Mouse (Mus musculus) embryo, embryonic 11.5 days (tissue): ENCODE results near the gene Ripply1.
"Not testable (repeated sequence)": the region's sequence is repeated elsewhere in the genome, so short reads cannot be mapped to it uniquely, and the experiment has no call there.

Experiments
- DNase-seq: peaks from one replicate; pipeline ENCODE4 v3.0.0-alpha.2; 2012; ENCODE audit warnings: low read depth, low spot score

The Ripply1 gene

GRCm38 (mm10) chrX:139781563-139781962 is 590 bp downstream of the Ripply1 start:
- DNase-seq = no peak

GRCm38 (mm10) chrX:139780988-139781387 is 1.2 kb downstream of the Ripply1 start:
- no peak for DNase-seq

- DNase-seq = no peak
These were observed 2.8 kb downstream of the Ripply1 start for GRCm38 (mm10) chrX:139779401-139779800.

- no peak for DNase-seq
These were observed 3.3 kb downstream of the Ripply1 start for GRCm38 (mm10) chrX:139778886-139779285.

GRCm38 (mm10) chrX:139777357-139777756 is 4.8 kb downstream of the Ripply1 start:
- DNase-seq = no peak

- DNase-seq = no peak
These were observed 7.0 kb downstream of the Ripply1 start for GRCm38 (mm10) chrX:139775084-139775612.

- DNase-seq = no peak
These were observed 7.7 kb downstream of the Ripply1 start for GRCm38 (mm10) chrX:139774309-139775083.

GRCm38 (mm10) chrX:139769975-139770637 is 12.0 kb downstream of the Ripply1 start:
- DNase-seq = no peak

- DNase-seq = no peak
These were observed 19.6 kb downstream of the Ripply1 start for GRCm38 (mm10) chrX:139762546-139762945.

GRCm38 (mm10) chrX:139758634-139759033 is 23.5 kb downstream of the Ripply1 start:
- not testable (repeated sequence) for DNase-seq

- DNase-seq = peak; percentile 13
These were observed 30.3 kb downstream of the Ripply1 start for GRCm38 (mm10) chrX:139751855-139752254.

GRCm38 (mm10) chrX:139737066-139737465 is 45.1 kb downstream of the Ripply1 start:
- no peak for DNase-seq

- DNase-seq = no peak
These were observed 51.6 kb downstream of the Ripply1 start for GRCm38 (mm10) chrX:139730541-139730940.
